Mouse (Mus musculus) heart, adult 10 weeks (tissue): Measurements from ENCODE around the gene Taok3. TPM values are rescaled to one million over a fixed set of nuclear protein-coding genes. Genes with fewer than 3 reads are reported as not detected.

Experiments
- polyA plus RNA-seq: library from polyadenylated mRNA; stranded (reverse); fragments of 350-450 nt; fragmentation: Illumina TruSeq; extraction: RNeasy Lipid Tissue Mini Kit (QIAGEN cat#74804); gene quantifications from one replicate; pipeline ENCODE4 v1.2.3, GENCODE M21; 2014; ENCODE audit warnings: low read depth, low replicate concordance

Gene Taok3
- 5.3 TPM for polyA plus RNA-seq

DNA sequence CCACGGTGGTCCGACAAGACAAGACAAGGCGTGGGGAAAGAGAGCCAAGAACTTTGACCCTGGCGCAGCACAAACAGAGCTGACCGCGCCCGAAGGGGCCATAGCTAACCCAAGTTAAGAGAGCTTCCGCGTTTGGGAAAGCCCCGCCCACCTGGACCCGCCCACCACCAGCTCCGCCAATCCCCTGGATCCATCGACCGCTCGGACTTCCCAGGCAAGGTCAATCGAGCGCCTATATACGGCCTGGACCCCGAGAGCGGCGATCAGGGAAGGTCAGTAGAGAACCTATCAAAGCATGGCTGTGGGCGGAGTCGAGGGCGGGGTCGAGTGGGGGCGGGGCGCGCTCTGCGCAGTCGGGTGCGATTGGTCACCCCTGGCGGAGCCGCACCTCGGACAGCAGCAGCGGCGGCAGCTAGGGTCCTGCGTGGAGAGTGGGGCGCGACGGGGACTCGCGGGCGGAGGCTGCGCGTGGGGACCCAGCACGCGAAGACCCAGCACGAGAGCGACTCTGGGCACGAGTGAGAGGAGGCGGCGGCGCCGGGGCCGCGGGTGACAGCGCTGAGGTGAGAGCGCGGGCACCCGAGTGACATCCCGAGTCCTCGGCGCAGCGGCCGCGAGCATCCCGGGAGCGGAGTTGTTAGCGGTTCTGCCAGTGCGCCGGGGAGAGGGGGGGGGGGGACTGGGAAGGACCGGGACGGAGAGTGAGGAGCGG, at the start of gene Taok3:
Gene Taok3, plus strand, starts transcription at position 353 of the 712 bp plus-strand sequence.

DNA sequence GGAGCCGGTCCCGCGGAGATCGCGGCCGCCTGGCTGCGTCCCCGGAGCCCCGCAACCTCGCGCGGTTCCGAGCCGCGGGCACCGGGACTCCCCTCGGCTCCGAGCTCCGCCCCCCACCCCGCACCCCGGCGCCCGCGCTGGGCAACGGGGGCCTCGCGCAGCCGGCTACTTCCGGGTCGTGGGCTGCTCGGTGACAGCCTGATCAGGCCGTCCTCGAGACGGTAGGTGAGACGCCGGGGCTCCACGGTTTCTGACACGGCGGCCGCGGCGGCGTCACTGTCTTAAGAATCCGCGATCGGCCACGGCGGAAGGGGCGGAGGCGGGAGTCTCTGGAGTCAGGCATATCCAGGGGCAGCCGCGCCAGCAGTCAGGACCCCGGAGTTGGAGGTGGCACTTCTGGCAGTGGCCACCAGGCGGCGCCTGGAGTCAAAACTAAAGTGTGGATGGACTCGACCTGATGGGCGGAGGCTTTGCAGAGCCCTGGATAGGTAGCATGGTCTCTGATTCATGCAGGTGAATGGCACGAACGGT, 4.0 kb upstream of the Taok3 start, which contains the start of gene Suds3:
Gene Suds3, minus strand, starts transcription at position 278 of the 531 bp plus-strand sequence.

DNA sequence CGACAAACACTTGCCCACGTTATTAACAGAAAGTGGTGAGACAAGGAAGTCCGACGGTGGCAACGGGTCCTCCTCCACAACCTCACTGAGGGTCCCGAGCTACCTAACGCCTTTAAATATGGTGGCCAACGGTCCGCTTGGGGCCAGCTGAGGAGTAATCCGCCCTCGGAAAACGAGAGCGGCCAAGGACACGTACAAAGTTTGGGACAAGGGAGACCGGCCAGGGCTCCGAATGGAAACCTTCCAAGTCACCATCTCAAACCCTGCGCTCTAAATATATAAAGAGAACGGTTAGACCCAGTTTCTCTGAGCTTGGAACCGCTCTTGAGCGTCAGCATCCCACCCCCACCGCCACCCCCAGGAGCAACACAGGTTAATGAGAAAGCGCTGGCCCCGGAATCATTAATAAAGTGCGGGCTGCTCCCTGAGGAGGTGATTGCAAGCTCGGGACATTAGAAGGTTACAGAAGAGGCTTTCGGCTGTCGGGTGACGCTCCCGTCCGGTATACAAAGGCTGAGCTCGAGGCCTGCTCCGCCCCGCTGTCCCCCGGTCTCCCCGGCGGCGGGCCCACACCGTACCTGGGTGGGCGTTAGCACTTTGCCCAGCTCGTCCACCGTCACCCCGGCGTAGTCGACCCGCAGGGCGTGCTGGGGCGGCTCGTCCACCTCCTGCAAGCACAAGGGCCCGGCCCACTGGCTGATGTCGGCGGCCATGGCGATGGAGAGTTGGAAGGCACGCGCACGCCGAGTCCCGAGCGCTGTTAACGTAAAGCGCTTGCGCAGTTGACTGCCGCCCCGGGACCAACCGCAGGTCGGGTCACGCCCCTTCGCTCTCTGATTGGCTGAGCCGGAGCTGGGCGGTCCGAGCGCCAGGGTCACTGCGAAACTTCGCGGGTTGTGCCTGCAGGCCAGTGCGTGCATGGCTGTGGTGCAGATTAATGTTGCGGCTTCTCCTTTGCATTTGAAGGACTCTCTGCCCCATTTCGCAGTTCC, 167.2 kb downstream of the Taok3 start, which contains the start of gene Pebp1:
Gene Pebp1, minus strand, starts transcription at position 795 of the 992 bp plus-strand sequence.

DNA sequence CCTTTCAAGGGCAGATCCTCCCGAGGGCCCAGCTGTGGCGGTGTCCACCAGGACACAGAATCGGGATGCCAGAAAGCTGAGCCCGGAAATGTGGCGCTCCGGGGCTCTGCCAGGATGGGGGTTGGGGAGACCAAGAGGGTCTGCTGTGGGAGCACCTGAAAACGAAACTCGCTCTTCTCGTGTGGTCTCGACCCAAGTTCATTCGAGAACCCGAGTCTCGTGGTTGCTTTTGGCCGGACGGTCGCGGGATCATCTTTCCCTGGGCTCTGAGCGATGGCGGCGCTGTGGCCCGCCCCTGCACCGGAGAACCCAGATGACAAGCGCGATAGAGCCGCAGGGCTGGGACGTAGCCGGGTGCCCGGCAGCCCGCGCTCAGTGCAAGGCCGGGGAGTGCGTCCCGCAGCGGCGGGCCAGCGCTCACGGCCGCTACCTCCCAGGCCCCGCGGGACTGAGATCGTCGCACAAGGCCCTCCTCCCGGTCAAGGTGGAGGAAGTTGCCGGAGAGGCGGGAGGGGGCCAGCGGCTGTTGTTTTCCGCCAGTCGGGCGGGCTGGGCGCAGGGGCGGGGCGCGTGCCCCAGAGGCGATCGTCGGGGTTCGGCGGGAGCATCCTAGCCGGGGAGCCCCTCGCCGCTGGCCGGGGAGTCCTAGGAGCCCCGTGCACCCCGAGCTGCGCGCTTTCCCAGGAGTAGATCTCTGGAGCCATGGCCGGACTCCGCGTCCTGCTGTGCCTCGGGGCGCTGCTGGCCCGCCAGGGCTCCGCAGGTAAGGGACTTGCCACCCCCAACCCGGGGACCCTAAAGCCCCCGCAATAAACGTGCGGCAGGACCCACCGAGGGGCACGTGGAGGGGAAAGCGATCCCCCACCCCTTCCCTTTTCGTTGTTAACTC, 199.1 kb downstream of the Taok3 start, which contains the start of gene Vsig10:
Gene Vsig10, plus strand, starts transcription at position 343 of the 889 bp plus-strand sequence.

Other genes with a start within 250 kb of the Taok3 start
- gene Suds3, start 4.0 kb upstream of the Taok3 start, polyA plus RNA-seq, result 81.4 TPM
- gene Pebp1, start 167.5 kb downstream of the Taok3 start, polyA plus RNA-seq, result 370 TPM
- 7.1 TPM for gene Vsig10, start 199.0 kb downstream of the Taok3 start, polyA plus RNA-seq
- gene Wsb2, start 237.2 kb downstream of the Taok3 start, polyA plus RNA-seq, result 95.2 TPM